Comparison of ENCODE assay signal across 12 mouse cellular contexts in the genomic region with DNA sequence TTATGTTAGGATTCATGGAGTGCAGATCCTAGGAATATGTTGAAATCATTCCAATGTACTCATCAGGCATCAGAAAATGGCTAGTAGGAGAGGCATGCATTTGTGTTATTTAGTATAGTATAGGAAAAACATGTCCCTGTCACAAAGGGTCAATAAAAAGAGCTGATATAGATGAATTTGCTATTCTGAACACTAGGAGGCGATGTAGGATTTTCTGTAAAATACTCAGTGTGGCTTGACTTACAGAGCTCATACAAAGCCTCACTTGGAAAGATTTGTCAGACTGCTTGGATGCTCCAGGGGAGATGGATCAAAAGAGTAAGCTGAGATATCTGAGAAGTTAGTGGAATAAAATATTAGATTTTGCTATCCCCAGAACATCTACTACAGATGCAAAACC.
DNase-seq lines count a peak whose midpoint lies in the region; ATAC-seq and TF ChIP-seq lines count a peak whose summit lies in the region.
"Had no signal": no experiment of that assay in that cellular context is flagged by ENCODE, and none has a peak within 500 bp of the region (broad histone marks: within the 10 kb centered on the region; RNA-seq: fewer than 3 reads in every experiment).

No protein-coding gene starts in this region.

- WGBS in liver, adult 2 months = 56% methylated on average over 1 of the region's 1 CpGs

- TF ChIP-seq POLR2A in liver, adult 2 months (IDR thresholded peaks at IDR 0.05; ENCODE audit: extremely low read depth, insufficient read depth, low read length) = no peak

- no peak overlapping the region for H3K27ac ChIP-seq in liver, adult 2 months (replicated peaks; ENCODE audit: insufficient read depth, low read depth, low read length)
- H3K27ac ChIP-seq: embryonic facial prominence, embryonic 13.5 days; limb, embryonic 13.5 days; neural tube, embryonic 15.5 days had no signal

- H3K4me1 ChIP-seq in liver, adult 2 months (ENCODE audit: control insufficient read depth, insufficient read depth, low read length) = no peaks in the 10 kb centered on the region
- H3K4me1 ChIP-seq: embryonic facial prominence, embryonic 13.5 days; limb, embryonic 13.5 days; neural tube, embryonic 15.5 days had no signal

- H3K79me2 ChIP-seq in liver, adult 2 months (ENCODE audit: control insufficient read depth, insufficient read depth, low read length) = no peaks in the 10 kb centered on the region

- peak; percentile 68 for ATAC-seq in granulocyte monocyte progenitor cell, adult 5-6 weeks (replicated peaks; ENCODE audit: poor library complexity, severe bottlenecking)

- peak; percentile 42 for DNase-seq in embryo, embryonic 10.5 days (ENCODE audit: low spot score)
- DNase-seq in embryo, embryonic 10 days (ENCODE audit: low spot score) = no peak
- peak; percentile 8 for DNase-seq in liver, adult 2 months (ENCODE audit: extremely low read depth, low read depth, low spot score)
- DNase-seq in liver = no peak
- DNase-seq in retina, postnatal 1 day = peak; percentile 13
- DNase-seq in spleen, postnatal 36 days (ENCODE audit: low spot score in 2 of 2) = no peak
- DNase-seq in heart, adult 18-20 months = no peak
- DNase-seq: heart, postnatal 4 days had no signal

- no peak for TF ChIP-seq CTCF in liver, adult 2 months (IDR thresholded peaks at IDR 0.05; ENCODE audit: low read depth, low read length)

- no peaks in the 10 kb centered on the region for H3K36me3 ChIP-seq in liver, adult 2 months (ENCODE audit: control insufficient read depth, insufficient read depth, low read length)
- H3K36me3 ChIP-seq: embryonic facial prominence, embryonic 13.5 days; limb, embryonic 13.5 days; neural tube, embryonic 15.5 days had no signal

- no peak overlapping the region for H3K4me3 ChIP-seq in liver, adult 2 months (ENCODE audit: insufficient read depth, low read depth, low read length)
- H3K4me3 ChIP-seq: embryonic facial prominence, embryonic 13.5 days; limb, embryonic 13.5 days; neural tube, embryonic 15.5 days had no signal

- H3K9ac ChIP-seq in liver, adult 2 months (ENCODE audit: low read depth, low read length) = no peak overlapping the region
- H3K9ac ChIP-seq: embryonic facial prominence, embryonic 13.5 days; limb, embryonic 13.5 days; neural tube, embryonic 15.5 days had no signal

- H3K27me3 ChIP-seq in liver, adult 2 months (ENCODE audit: control insufficient read depth, insufficient read depth, low read length) = no peaks in the 10 kb centered on the region
- H3K27me3 ChIP-seq: embryonic facial prominence, embryonic 13.5 days; limb, embryonic 13.5 days; neural tube, embryonic 15.5 days had no signal

Comparison
In these comparisons a context has a peak if more than half of its experiments do, and no peak if none do; other contexts are left out.
1. DNase-seq: peak in embryo, embryonic 10.5 days (single experiment), liver, adult 2 months (single experiment) and retina, postnatal 1 day (single experiment); none in embryo, embryonic 10 days (single experiment), liver (single experiment), spleen, postnatal 36 days (0 of 2) and heart, adult 18-20 months (0 of 2).